Mouse (Mus musculus): ENCODE results near the gene Scfd1. TPM values are rescaled to one million over a fixed set of nuclear protein-coding genes. Genes with fewer than 3 reads are reported as not detected.

Scfd1 gene
- total and polyA plus RNA-seq, 3 experiments, result 6.3 to 23.4 (median 22.3) TPM

DNA sequence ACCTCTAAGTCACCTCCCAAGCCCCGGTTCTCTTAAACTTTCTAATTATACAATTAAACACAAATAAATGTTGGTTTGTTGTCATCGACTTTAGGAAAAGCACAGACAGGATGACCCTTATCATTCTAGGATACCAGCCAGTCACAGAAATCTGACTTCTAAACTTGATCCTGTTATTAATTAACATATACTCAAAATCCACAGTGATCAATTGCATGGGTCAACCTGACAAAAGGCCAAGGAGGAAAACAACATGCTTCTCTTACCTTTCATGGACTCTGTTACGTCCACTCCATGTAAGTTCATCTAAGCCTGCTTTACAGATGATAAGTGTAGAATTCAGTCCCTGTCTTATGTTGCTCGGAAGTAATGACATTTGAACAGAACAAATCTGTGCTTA is 93.6 kb downstream of the Scfd1 start:
- no peak for DNase-seq
- H3K27me3 ChIP-seq (ENCODE audit: control insufficient read depth, insufficient read depth, low read length), result no peaks in the 10 kb centered on the region
- intact Hi-C loops (cut with DNase I), result no loop called here
- H3K27ac ChIP-seq, result no peak overlapping the region
- no peaks in the 10 kb centered on the region for H3K79me2 ChIP-seq (replicated peaks; ENCODE audit: control insufficient read depth, insufficient read depth, low read length)
- no peaks in the 10 kb centered on the region for H3K4me1 ChIP-seq (ENCODE audit: control insufficient read depth, insufficient read depth, low read length)
- H3K36me3 ChIP-seq (ENCODE audit: control insufficient read depth, insufficient read depth, low read length), result no peaks in the 10 kb centered on the region
- no peak for TF ChIP-seq POLR2A (IDR thresholded peaks at IDR 0.05; ENCODE audit: insufficient read depth, low read depth, low read length)
- no peak for TF ChIP-seq CTCF (IDR thresholded peaks at IDR 0.05)
- no peak for TF ChIP-seq EP300 (IDR thresholded peaks at IDR 0.05; ENCODE audit: insufficient read depth, low read depth, low read length)
- WGBS, result 73% methylated on average over 4 of the region's 4 CpGs
- no peak overlapping the region for H3K4me3 ChIP-seq
- no peak overlapping the region for H3K9ac ChIP-seq (ENCODE audit: low read depth, low read length)

DNA sequence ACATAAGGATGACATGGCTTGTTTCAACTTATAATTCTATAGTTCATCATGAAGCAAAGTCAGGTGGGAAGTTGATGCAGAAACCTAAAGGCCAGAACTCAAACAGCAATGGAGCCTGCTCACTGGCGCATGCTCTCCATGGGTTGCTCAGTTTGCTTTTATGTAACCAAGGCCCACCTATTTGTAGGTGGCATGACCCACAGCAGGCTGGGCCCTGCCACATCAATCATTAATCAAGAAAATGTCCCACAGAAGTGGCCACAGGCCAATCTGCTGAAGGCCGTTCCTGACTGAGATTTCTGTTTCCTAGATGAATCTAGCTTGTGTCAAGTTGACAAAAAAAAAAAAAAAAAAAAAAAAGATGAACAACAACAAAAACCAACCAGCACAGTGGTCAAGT is 103.9 kb downstream of the Scfd1 start:
- TF ChIP-seq CTCF (IDR thresholded peaks at IDR 0.05) (no peak), POLR2A (IDR thresholded peaks at IDR 0.05; ENCODE audit: insufficient read depth, low read depth, low read length) (no peak), EP300 (IDR thresholded peaks at IDR 0.05; ENCODE audit: insufficient read depth, low read depth, low read length) (no peak)
- WGBS, result 88% methylated on average over 2 of the region's 2 CpGs

GRCm38 (mm10) chr12:51492040-51492439 is 114.7 kb downstream of the Scfd1 start:
- TF ChIP-seq CTCF (IDR thresholded peaks at IDR 0.05) (no peak), EP300 (IDR thresholded peaks at IDR 0.05; ENCODE audit: insufficient read depth, low read depth, low read length) (no peak), POLR2A (IDR thresholded peaks at IDR 0.05; ENCODE audit: insufficient read depth, low read depth, low read length) (no peak)
- Histone ChIP-seq H3K27me3 (ENCODE audit: control insufficient read depth, insufficient read depth, low read length) (no peaks in the 10 kb centered on the region), H3K36me3 (ENCODE audit: control insufficient read depth, insufficient read depth, low read length) (no peaks in the 10 kb centered on the region), H3K9ac (ENCODE audit: low read depth, low read length) (no peak overlapping the region), H3K79me2 (replicated peaks; ENCODE audit: control insufficient read depth, insufficient read depth, low read length) (no peaks in the 10 kb centered on the region), H3K27ac (no peak overlapping the region), H3K4me1 (ENCODE audit: control insufficient read depth, insufficient read depth, low read length) (no peaks in the 10 kb centered on the region), H3K4me3 (no peak overlapping the region)
- WGBS, result 73% methylated on average over 7 of the region's 7 CpGs
- no peak for DNase-seq
- intact Hi-C loops (cut with DNase I), result no loop called here

More for the DNA sequence above, 103.9 kb downstream of the Scfd1 start:
- intact Hi-C loops (cut with DNase I), result no loop called here
- Histone ChIP-seq H3K27ac (no peak overlapping the region), H3K4me1 (ENCODE audit: control insufficient read depth, insufficient read depth, low read length) (no peaks in the 10 kb centered on the region), H3K4me3 (no peak overlapping the region), H3K9ac (ENCODE audit: low read depth, low read length) (no peak overlapping the region), H3K36me3 (ENCODE audit: control insufficient read depth, insufficient read depth, low read length) (no peaks in the 10 kb centered on the region), H3K79me2 (replicated peaks; ENCODE audit: control insufficient read depth, insufficient read depth, low read length) (no peaks in the 10 kb centered on the region), H3K27me3 (ENCODE audit: control insufficient read depth, insufficient read depth, low read length) (no peaks in the 10 kb centered on the region)
- no peak for DNase-seq

GRCm38 (mm10) chr12:51493476-51493875 is 116.2 kb downstream of the Scfd1 start:
- intact Hi-C loops (cut with DNase I), result no loop called here
- Histone ChIP-seq H3K36me3 (ENCODE audit: control insufficient read depth, insufficient read depth, low read length) (no peaks in the 10 kb centered on the region), H3K27me3 (ENCODE audit: control insufficient read depth, insufficient read depth, low read length) (no peaks in the 10 kb centered on the region), H3K4me1 (ENCODE audit: control insufficient read depth, insufficient read depth, low read length) (no peaks in the 10 kb centered on the region), H3K9ac (ENCODE audit: low read depth, low read length) (no peak overlapping the region), H3K4me3 (no peak overlapping the region), H3K79me2 (replicated peaks; ENCODE audit: control insufficient read depth, insufficient read depth, low read length) (no peaks in the 10 kb centered on the region), H3K27ac (no peak overlapping the region)
- WGBS, result 70% methylated on average over 11 of the region's 11 CpGs
- no peak for DNase-seq
- TF ChIP-seq POLR2A (IDR thresholded peaks at IDR 0.05; ENCODE audit: insufficient read depth, low read depth, low read length) (no peak), EP300 (IDR thresholded peaks at IDR 0.05; ENCODE audit: insufficient read depth, low read depth, low read length) (no peak), CTCF (IDR thresholded peaks at IDR 0.05) (no peak)

DNA sequence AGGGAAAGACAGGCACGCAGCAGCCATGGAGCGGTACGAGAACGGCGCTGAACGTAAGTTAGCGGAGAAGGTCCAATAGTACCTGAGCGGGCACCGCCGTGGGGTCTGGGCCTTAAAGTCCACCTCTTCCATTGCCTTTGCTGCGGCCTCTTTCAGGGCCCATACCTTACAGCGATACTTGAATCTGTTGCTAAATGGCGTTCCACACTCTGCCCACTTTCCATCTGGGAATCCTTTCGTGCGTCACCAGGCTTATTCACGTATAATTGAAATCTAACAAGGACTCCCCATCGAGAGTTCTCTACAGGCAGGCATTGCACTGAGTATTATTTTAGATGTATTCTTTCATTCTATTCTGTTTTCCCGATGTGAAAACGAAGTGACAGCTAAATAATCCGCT is 117.3 kb downstream of the Scfd1 start:
- 95% methylated on average over 20 of the region's 20 CpGs for WGBS
- Histone ChIP-seq H3K4me1 (ENCODE audit: control insufficient read depth, insufficient read depth, low read length) (no peaks in the 10 kb centered on the region), H3K79me2 (replicated peaks; ENCODE audit: control insufficient read depth, insufficient read depth, low read length) (no peaks in the 10 kb centered on the region), H3K4me3 (no peak overlapping the region), H3K9ac (ENCODE audit: low read depth, low read length) (no peak overlapping the region), H3K36me3 (ENCODE audit: control insufficient read depth, insufficient read depth, low read length) (no peaks in the 10 kb centered on the region), H3K27me3 (ENCODE audit: control insufficient read depth, insufficient read depth, low read length) (no peaks in the 10 kb centered on the region), H3K27ac (no peak overlapping the region)
- intact Hi-C loops (cut with DNase I), result no loop called here
- DNase-seq, result no peak
- no peak for TF ChIP-seq EP300 (IDR thresholded peaks at IDR 0.05; ENCODE audit: insufficient read depth, low read depth, low read length)
- TF ChIP-seq CTCF (IDR thresholded peaks at IDR 0.05), result no peak
- TF ChIP-seq POLR2A (IDR thresholded peaks at IDR 0.05; ENCODE audit: insufficient read depth, low read depth, low read length), result no peak

Other genes with a start within 250 kb of the Scfd1 start
- gene G2e3, start 29.4 kb upstream of the Scfd1 start, total RNA-seq (2021), result 1 to 10 TPM; 2.1 to 2.5 TPM
- 0.72 and 1.9 TPM in 2 replicates for gene G2e3, start 29.4 kb upstream of the Scfd1 start, polyA plus RNA-seq (2012; rRNA removed)
- gene Coch, start 215.8 kb downstream of the Scfd1 start, total RNA-seq (2021), result under 1 TPM; 0.25 to 0.37 TPM
- 0.16 and 0.44 TPM in 2 replicates for gene Coch, start 215.8 kb downstream of the Scfd1 start, polyA plus RNA-seq (2012; rRNA removed)

All from heart, adult 2 months (tissue).